Mouse (Mus musculus): Measurements from ENCODE around the gene Cdc42ep5.
"Not testable (repeated sequence)": the region's sequence is repeated elsewhere in the genome, so short reads cannot be mapped to it uniquely, and the experiment has no call there.

Gene Cdc42ep5

DNA sequence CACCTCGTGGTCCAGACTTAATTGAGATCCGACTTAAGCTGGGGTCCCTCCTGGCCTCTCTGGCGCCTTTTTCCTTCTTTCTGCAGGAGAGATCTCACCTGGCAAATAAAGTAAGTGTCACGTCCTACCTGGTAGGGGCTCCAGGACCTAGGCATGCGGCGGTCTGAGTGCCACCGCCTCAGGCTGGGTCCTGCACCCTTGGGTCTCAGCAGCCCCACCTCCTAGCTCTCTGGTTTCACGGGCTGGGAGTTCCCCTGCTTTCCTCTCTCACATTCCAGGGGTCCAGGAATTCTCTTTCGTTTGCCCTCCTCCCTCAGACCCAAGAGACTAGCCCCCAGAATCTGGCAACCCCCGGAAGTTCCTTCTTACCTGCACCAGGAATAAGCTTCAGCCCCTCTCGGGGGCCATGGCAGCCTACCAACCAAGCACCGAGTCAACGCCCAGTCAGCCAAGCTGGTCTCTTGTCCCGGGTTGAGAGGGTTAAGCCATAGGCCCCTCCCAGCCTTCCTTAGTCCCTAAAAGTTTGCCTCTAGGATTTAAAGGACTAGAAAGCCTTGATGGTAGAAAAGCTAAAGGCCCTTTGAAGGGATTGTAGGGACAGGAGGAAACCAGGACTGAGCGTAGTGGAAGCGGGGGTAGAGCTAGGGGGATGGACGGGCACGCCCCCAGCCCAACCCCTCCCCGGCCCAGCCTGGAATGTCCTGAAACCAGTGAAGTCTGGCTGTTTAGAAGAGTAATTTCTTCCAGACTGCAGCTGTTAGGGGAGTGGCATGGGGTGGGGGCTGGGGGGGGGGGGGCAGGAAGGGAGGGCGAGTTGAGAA lies at the start of gene Cdc42ep5:
Cdc42ep5 (minus strand) TSS at position 771 of the 821 bp plus-strand sequence.
- peak; percentile 69 for DNase-seq (ENCODE audit: low spot score)

DNA sequence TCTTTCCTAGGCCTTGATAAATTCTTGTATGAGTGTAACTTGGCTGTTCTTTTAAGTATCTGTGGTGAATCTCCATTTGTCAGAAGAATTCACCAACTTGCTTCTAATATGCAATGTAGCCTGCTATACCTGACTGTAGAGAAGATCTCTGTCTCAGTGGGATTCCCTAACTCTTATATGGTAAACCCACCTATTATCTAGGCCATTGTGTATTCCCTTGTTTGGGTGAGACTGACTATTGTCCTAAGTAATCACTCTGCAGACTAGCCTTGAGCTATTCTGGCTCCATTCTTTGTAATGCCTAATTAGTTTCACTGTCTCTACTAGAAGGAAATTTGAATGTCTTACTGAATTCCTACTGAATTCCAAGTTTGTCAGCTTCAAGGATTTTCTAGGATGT lies 48.8 kb upstream of the Cdc42ep5 start:
- not testable (repeated sequence) for DNase-seq (ENCODE audit: low spot score)

DNA sequence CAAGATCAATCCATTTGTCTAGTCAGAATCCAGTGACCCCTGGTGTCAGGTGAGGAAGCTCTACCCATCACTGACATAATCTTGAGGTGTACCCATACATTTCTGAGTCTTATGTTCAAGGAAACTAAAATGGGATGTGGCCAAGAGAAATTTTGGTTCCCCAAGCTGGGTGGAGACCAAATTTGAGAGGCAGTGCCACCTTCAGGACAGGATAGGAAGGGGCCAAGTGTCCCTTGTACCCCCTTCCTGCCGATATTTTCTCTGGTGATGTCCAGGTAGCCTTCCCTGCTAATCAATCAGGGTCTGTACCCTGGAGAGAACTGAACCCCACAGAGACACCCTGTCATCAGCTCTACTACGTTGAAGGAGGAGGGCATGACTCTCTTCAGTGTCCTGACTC lies 44.0 kb upstream of the Cdc42ep5 start:
- DNase-seq (ENCODE audit: low spot score): no peak

DNA sequence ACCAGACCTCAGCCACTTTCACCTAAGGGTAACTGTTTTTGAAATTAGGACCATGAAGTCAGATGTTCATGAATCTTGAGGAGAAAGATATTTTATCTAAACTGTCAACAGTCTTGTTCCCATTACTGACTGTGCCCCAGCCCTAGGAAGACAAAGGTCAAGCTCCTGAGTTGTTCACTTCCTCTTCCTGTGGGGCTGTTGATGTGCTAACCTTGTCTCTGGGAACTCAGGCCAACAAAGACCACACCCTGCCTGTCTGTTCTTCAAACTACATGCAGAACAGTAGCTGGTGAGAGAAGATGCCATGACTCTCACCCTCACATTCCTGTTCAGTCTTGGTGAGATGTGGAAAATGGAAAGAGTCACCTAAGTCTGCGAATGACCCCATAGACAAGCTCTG lies 42.5 kb upstream of the Cdc42ep5 start:
- DNase-seq (ENCODE audit: low spot score): no peak

DNA sequence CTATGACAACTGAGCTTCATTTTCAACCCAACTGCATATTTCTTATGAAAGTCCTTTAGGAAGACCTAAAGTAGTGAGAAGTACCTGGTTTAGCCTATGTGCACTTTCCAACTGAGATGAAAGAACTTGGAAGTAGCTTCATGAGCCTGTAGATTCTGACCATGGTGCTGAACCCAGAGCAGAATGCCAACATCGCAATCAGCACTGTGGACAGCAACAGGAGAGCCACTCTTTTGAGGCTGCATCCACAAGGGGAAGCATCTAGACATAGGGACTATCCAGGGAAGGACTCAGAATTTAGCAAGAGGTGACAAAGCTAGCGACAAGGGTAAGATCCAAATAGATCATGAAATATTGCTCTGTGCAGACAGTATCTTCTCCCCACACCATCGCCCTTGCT lies 13.8 kb upstream of the Cdc42ep5 start:
- peak; percentile 71 for DNase-seq (ENCODE audit: low spot score)

DNA sequence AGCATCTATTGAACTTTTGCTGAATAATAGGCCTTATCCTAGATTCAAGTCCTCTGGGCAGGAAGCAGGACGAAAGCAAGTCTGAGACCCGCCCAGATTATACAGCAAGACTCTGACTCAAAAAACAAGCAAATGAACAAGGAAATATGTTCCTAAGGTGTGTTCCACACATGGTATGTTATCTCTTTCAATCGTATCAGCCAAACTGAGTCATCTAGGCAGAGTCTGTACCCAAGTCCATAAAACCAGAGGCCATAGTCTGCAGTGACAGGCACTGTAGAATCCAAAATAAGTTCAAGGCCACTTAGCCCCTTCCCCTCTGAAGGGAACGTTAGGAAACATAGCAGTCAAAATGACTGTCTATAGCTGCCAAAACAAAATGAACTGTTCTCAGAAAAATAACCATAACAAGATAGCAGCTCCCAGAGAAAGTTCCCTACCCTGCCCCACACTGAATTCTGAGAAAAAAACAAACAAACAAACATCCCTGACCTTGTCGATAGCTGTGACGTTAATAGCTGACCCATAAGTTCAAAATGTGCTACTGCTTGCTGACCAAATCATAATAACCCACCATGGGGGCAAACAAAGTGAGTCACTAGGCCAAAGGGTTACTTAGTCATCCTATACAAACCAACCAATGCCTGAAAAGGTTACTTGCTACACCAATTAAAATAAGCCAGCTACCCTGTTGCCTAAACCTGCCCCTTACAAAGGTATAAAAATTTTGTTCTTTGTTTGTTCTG lies 5.7 kb upstream of the Cdc42ep5 start:
- no peak for DNase-seq (ENCODE audit: low spot score)

DNA sequence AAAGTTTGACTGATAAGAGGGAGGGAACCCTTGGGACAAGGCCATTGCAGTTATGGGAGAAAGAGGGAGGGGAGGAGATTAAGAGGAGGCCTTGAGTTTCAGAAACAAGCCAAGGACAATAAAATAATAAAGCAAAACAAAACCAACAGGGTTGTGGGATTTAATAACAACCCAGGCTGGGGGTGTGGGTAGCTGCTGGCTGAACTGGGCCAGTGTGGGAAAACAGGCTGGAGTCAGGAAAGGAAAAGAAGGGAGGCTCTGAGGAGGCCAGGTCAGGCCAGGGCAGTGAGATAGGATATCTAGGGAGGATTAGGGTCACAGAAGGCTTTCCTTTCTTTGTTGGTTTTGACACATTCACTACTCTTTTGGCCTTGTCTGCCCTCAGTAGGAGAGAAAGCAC lies 2.4 kb upstream of the Cdc42ep5 start:
- peak; percentile 30 for DNase-seq (ENCODE audit: low spot score)

DNA sequence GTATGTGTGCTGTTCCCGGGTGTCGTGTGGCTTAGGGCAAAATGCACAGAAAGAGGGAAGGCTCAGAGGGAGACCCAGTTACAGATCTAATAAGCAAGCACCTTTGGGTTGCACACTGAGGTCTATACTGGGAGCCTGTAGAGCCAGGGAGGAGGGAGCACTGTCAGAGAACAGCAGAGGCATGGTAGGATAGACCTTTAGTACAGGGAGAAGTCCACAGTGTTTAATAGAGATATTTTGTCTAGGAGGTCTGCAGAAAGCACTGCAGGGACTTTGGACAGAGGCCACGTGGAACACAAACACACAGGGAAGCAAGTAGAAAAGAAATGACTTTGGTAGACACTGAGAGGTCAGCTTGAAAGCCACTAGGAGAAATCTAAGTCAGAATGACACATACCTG lies 626 bp upstream of the Cdc42ep5 start:
- DNase-seq (ENCODE audit: low spot score): no peak

DNA sequence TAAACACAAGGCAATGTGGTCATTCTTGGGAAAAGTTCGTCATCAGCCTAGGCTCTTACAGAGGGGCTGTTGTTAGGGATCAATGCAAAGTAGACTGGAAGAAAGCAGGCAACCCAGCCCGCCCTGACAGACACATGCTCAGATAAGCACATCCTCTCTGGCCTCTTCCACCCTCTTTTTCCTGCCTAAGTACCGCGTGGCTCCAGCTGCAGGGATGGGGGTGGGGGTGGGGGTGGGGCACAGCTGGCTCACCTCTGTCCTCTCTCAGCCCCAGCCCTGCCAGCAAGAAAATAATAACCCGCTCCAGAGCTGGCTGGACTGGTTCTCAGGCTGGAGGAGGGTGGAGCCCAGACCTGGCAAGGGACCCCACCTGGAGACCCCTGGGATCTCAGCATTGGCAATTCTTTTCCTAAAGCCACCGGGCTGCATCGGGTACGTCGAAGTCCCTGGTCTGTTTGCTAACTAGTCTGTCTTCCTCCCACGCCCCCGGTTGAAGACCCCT lies 1.0 kb downstream of the Cdc42ep5 start:
- DNase-seq (ENCODE audit: low spot score): peak; percentile 72

DNA sequence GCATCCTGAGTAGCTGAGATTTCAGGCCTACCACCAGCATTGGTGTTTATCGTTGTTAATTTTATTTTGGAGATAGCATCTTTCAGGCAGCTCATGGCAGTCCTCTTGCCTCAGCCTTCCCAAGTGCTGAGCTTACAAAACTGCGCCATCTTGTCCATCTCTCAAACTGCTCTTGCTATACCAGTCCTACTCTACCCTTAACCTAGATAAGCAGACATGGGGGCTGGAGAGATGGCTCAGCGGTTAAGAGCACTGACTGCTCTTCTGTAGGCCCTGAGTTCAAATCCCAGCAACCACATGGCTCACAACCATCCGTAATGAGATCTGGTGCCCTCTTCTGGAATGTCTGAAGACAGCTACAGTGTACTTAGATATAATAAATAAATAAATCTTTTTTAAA lies 3.1 kb downstream of the Cdc42ep5 start:
- not testable (repeated sequence) for DNase-seq (ENCODE audit: low spot score)

DNA sequence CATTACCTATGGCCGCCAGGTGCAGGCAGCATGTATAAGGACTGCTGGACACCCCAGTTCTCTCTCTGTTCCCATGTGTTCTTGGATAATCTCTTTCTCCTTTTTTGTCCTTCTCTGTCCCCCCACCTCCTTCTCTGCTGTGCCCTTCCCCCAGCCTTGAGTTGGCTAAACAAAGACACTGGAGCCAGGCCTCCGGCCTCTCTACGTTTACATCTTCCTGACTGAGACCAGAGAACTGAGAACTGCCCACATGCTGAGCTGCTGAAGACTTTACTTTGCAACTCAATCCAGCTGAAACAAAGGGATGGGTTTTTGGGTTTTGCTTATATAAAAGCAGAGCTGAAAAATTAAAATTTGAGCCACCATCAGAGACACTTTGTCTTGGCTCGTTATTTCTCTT lies 9.7 kb downstream of the Cdc42ep5 start:
- no peak for DNase-seq (ENCODE audit: low spot score)

DNA sequence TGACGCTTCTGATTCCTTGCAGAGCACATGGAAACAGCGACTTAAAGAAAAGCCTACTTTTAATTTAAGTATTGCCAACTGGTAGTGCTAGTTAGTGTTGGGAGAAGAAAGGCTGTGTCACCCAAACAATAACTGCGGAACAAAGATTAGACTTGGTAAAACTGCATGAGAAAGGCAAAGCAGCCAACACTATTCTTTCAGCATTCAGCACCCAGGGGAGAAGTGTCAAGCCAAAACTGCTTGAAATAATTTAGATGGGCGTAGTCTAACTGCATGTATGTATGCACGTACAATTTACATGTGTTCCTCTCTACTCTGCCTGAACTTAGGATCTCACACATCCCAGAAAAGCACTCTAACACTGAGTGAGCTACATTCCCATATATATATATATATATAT lies 10.3 kb downstream of the Cdc42ep5 start:
- no peak for DNase-seq (ENCODE audit: low spot score)

DNA sequence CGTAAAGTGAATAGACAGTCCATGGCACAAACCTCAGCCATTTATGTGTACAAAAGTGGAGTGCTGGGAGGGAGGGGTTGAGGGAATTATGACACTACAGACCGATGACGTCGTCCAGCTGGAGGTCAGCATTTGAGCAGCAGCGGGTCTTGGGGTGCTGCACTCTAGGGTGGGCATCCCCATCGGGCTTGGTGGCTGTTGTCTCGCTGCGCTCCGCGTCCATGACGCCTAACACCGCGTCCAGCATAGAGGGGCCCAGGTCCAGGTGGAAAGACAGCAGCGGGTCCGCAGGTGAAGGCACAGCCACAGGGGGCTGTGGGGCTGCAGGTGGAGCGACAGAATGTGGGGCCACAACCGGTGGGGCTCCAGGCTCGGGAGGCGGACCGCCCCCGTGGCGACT lies 13.4 kb downstream of the Cdc42ep5 start:
- no peak for DNase-seq (ENCODE audit: low spot score)

DNA sequence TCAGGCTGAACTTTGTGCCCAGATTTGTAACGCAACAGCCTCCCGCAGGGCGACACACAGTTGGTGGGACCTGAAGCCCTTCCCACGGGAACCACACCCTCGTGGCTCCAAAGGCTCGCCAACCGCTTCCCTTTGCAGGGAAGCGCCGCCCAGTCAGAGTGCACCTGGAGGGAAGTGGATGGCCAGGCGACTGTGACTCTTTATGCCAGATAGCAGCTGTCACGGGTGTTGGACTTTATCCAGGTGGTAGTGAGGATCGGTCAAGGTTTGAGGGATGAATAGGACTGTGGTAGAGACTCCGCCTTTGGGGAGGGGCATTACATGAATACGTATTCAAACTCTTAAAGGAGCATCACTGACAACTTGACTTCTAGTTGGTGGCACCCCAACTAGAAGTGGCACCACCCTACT lies 13.8 kb downstream of the Cdc42ep5 start:
- no peak for DNase-seq (ENCODE audit: low spot score)

DNA sequence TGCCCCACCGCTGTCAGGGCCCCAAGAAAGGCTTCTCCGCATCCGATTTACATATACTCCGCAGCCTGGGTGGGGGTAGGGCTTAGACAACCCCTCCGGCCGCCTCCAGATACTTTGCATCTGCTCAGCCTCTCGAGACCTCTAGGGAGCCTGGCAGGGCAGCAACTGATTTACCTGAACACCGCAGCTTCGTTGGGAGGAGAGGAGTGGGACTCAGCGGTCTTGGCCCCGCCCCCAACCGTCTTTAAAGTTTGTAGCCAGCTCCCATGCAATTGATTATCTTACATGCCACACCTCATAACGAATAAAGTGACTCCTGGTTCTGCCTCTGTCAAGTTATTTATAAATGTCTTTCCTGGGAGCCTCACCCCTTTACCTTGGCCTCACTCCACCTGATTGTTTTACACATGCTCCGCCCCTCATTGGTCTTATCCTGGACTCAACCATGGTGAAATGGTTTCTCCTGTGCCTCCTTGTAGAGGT lies 14.6 kb downstream of the Cdc42ep5 start, which contains the start of gene Leng9:
Leng9 (minus strand) TSS at position 316 of the 483 bp plus-strand sequence.
- no peak for DNase-seq (ENCODE audit: low spot score)

DNA sequence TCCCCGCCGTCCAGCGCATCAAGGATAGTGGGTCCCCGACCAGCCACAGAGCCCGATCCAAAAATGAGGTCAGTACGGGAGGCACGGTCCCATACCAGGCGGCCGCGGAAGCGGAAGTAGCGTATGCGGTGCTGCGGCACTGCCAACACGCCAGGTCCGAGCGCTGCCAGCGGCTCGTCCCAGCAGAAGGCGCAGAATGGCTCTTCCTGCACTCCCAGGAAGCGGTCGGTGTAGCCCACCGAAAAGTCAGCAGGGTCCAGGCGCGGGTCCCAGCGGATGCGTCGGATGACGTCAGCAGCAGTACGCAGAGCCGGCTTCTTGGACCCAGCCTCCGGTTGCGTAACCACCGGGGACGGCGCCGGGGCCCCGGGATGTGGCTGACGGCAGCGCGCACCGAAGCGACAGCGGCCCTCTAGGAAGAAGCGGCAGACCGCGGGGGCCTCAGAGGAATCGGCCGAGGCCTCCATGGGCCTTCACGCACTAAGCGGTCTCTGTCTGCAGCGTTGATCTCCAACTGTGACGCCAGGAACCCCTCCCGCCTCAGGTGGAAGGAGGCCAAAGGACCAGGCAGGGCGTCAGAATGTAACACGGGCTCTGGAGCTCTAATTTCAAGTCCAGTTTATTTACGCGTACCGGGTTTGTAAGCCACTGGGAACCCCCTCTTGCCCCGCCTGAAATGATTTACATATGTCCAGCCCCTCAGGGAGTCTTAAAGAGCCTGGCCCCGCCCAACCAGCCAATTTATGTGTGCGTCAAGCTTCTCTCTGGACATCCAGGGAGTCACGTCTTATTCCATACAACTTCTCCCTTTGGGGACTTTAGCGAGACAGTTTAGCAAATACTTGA lies 15.2 kb downstream of the Cdc42ep5 start:
- DNase-seq (ENCODE audit: low spot score): peak; percentile 87

DNA sequence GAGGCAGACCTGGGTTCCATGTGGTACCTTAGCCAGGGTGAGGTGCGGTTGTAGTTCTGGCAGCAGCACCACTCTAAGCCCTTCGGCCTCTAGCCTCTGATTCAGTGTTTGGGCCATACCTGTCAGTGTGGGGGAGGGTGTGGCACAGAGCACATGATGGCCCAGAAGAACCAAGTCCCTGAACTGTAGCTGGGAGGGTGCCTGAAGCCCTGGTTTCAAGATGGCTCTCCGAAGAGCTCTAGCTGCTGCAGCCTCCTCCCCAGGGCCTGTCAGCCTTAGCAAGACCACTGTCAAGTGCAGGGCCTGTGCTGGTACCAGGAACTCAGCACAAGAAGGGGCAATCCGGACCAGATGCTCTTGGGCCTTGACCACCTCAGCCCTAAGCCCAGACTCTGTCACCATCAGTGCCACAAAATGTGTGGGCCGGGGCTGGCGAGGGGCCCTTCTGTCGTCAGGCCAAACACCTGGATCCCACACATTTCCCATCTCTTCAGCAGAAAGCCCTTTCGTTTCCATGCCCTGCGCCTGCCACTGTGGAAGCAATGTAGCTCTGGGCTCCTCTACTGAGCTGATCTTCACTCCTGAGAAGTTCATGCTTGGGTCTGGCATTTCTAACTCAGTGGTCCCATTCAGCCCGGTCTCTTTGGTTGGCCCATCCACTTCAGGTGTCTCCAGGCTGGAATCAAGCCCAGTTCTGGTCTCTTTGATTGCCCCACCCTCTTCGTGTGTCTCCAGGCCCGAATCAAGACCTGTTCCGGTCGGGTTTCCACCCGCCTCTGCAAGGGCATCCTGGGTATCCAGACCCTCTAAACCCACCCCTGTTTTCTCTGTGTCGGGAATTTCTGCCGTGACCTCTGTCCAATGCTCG lies 16.1 kb downstream of the Cdc42ep5 start:
- no peak for DNase-seq (ENCODE audit: low spot score)

DNA sequence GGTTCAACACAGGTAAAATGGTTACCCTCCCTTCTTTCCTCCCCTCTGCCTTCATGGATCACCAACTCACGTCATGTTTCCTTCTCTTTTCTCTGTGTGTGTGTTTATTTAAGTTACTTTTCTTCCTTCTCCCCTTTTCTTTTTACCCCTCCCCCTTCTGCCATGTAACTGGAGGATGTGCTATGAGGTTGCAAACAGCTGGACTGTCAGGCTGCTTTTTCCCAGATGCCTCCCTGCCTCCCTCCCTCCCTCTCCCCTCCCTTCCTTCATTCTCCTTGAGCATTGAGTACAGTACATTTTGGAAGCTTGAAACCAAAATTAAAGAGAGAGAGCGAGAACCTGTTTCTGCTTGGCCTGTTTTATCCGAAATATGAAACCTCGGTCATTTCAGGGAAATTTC lies 16.8 kb downstream of the Cdc42ep5 start:
- no peak for DNase-seq (ENCODE audit: low spot score)

DNA sequence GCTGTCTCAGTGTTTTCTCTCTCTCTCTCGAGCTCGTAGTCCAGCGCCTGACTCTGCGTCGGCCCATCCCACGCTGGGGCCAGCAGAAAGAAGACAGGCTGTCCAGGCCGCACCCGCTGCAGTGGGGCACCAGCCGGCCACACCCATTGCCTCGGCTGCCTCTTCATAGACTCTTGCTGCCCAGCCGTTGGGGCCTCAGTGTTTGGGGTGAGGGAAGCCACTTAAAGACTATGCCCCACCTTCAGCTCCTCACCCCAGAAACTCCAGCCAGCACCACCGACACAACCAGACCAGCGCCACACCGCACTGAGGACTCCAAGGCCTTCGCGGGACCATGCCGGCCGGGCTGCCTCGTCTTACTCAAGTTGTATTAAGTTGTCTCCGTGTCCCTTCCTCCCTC lies 17.3 kb downstream of the Cdc42ep5 start:
- DNase-seq (ENCODE audit: low spot score): no peak

DNA sequence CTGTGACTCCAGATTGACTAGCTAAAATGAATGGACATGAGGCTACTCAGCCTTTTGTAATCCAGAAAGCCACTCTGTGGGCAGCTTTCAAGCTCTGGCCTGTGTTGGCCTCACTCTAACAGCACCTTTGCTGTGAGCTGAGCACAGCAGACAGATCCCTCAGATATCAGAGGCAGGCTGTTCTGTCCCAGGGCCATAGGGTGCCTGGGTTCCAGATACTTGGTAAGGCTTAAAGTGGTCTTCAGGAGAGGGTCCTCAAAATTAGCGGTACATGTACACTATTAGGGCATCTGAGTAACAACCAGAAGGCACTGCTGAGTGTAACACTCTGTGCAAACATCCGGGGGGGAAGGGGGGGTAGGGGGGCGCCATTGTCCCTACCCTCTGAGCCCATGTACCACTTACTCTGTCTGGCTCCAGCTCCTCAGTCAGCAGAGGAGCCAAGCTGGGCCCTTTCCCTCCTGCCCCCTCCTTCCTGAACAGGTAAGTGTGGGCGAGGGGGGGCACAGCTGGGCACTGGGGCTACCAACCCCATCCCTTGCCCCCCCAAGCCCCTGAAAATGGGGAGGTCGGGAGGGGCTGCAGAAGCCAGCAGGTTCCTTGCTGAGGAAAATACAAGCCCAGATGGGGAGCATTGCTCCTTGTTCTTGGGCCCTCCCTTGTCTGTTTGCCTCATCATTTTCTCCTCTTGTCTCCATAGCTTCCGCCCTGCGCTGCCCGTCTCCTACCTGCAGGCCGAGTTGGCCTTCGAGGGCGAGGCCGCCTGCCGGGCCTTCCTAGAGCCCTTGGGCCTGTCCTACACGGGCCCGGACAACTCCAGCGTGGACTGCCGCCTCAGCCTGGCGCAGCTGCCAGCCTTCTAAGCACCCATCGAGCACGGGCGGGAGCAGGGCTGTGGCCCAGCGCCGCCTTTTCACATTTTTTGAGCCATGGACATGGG lies 18.1 kb downstream of the Cdc42ep5 start:
- no peak for DNase-seq (ENCODE audit: low spot score)
